Mouse (Mus musculus) bone marrow, adult 2 months (tissue): Measurements from ENCODE around the gene Efhd1. TPM values are rescaled to one million over a fixed set of nuclear protein-coding genes. Genes with fewer than 3 reads are reported as not detected.

Experiments
- H3K27ac ChIP-seq: fragments of 200-500 bp; 2 replicates; pipeline ENCODE4 v1.5.1; 2012; ENCODE audit warnings: low read depth, mild to moderate bottlenecking, control low read depth, inconsistent platforms, low read length; ENCODE audit not compliant: control insufficient read depth, poor library complexity, insufficient read depth
- H3K4me1 ChIP-seq: fragments of 200-500 bp; 2 replicates; pipeline ENCODE4 v1.6.1; 2011; ENCODE audit warnings: low read length; ENCODE audit not compliant: control insufficient read depth, insufficient read depth
- H3K4me3 ChIP-seq: fragments of 200-500 bp; replicated peaks from 2 replicates; pipeline ENCODE3; 2011; ENCODE audit warnings: mild to moderate bottlenecking, low read depth, low read length, control low read depth; ENCODE audit not compliant: control insufficient read depth
- CTCF ChIP-seq: fragments of 200-500 bp; IDR thresholded peaks from 2 replicates; pipeline ENCODE4 v1.5.1; 2011; ENCODE audit warnings: low read length, control low read depth; ENCODE audit not compliant: control insufficient read depth, insufficient read depth
- POLR2A ChIP-seq: fragments of 200-500 bp; IDR thresholded peaks from 2 replicates; pipeline ENCODE4 v1.6.1; 2011; ENCODE audit warnings: low read depth, mild to moderate bottlenecking, control low read depth, low read length, borderline replicate concordance; ENCODE audit not compliant: control insufficient read depth
- WGBS: fragments of 180-500 bp; shearing (Covaris S2); methylation state at CpG from one replicate; pipeline ENCODE4 v1.1.7; 2018; 5-methylcytosine and 5-hydroxymethylcytosine counted together
- polyA plus RNA-seq: library from polyadenylated mRNA; stranded (reverse); fragments of >200 nt; gene quantifications from 2 replicates; pipeline ENCODE4 v1.2.4, GENCODE M21; 2011; ENCODE audit warnings: low replicate concordance; ENCODE audit not compliant: missing spikeins, insufficient read depth, insufficient read length

The Efhd1 gene
- polyA plus RNA-seq, 1 experiment, result not detected

DNA sequence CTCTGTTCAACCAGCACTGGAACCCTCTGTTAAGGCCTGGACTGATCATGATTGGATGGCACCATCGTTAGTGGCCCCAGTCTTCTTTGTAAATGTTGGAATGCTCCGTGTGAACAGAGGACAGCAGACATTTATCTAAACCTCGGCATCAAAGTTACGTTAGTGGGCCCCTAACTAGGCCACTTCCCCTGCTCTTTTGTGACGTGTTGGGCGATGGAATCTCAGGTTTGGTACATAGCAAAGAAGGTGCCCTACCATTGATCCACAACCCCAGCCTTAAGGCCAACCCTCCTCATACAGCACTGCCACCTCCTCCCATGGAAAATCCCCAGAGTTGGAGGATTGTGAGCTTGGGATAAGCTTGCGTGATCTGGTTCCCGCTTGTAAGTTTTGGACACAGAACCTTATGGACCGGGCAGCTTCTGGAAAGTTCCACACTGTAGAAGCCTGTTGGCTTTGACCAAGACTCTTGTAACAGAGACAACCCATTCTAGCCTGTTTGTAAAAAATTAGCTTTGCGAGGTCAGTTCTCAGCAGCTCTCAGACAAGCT is 19.3 kb downstream of the Efhd1 start:
- Histone ChIP-seq H3K4me3 (no peak overlapping the region), H3K4me1 (no peaks in the 10 kb centered on the region), H3K27ac (no peak overlapping the region)
- 87% methylated on average over 10 of the region's 10 CpGs for WGBS
- no peak for TF ChIP-seq CTCF
- TF ChIP-seq POLR2A, result no peak

DNA sequence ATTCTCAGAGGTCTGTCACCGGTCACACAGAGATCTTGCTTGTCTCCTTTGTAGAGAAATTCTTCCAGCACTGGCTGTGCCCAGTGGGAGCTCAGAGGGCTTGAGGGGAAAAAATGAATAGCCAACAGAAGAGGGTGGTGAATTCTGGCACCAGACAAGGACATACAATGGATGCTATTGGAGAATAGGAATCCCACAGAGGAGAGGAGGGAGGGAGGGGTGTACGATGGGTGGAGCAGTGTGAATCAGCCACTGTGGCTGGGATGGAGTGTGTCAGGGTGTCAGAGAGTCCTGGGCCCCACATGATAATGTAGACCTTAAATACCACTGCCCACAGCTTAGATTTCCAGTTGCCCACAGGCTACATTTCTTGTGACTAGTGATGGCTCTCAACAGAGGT is 22.9 kb downstream of the Efhd1 start:
- no peak overlapping the region for H3K4me3 ChIP-seq
- H3K27ac ChIP-seq, result no peak overlapping the region
- H3K4me1 ChIP-seq, result no peaks in the 10 kb centered on the region
- 85% methylated on average over 2 of the region's 2 CpGs for WGBS
- TF ChIP-seq POLR2A, result no peak
- no peak for TF ChIP-seq CTCF

DNA sequence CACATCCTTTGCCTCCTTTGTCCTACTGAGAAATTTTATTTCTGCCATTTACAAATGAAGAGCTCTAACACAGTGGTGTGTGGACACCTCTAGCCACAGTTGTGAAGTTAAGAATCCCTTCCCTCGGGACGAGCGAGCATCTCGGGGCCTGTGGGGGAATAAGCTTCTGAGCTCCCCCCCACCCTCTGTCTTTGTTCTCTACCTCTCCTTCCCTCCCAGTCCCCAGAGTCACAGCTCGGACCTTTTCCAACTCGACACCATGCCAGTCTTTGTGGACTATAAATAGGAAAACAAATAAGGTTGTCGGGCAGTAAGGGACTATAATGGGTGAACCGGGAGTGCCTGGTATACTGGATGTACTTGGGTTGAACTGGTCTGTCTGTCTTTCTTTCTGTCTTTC is 27.3 kb downstream of the Efhd1 start:
- Histone ChIP-seq H3K4me1 (no peaks in the 10 kb centered on the region), H3K27ac (no peak overlapping the region), H3K4me3 (no peak overlapping the region)
- TF ChIP-seq POLR2A, result no peak
- no peak for TF ChIP-seq CTCF
- 80% methylated on average over 8 of the region's 8 CpGs for WGBS

DNA sequence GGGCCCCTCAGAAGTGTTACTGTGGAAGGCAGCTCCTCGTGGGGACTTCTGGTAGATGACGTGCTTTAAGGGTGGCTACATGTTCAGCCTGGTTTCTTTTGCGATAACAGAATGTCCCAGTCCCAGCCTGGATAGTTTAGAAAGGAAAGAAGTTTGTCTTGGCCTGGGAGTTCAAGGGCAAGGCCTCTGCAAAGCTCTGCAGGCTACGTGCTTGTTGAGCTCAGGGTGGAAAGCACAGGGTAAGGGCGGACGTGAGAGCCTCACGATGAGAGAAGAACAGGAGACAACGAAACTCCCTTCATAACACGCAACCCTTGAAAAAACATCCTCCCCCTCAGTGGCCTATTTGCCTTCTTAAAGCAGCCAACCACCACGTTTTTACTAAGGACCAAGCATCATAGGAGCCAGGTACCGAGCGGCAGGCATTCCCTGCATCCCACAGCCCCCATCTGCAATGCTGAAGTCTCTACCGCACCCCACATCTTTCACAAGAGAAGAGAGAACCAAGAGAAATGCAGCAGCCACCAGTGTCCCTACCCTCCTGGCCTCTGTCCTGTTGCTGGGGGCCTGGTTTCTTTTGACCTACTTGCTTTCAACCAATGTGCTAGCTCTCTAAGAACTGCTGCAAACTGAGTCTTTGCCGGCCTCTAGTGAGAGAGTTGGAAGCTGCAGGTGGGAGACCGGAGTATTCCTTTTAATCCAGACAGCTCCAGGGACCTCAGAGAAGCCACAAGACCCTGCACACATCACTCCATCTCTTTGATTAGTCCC is 28.4 kb downstream of the Efhd1 start:
- Histone ChIP-seq H3K4me1 (no peaks in the 10 kb centered on the region), H3K4me3 (no peak overlapping the region), H3K27ac (no peak overlapping the region)
- WGBS, result 82% methylated on average over 15 of the region's 15 CpGs
- TF ChIP-seq CTCF (no peak), POLR2A (no peak)

DNA sequence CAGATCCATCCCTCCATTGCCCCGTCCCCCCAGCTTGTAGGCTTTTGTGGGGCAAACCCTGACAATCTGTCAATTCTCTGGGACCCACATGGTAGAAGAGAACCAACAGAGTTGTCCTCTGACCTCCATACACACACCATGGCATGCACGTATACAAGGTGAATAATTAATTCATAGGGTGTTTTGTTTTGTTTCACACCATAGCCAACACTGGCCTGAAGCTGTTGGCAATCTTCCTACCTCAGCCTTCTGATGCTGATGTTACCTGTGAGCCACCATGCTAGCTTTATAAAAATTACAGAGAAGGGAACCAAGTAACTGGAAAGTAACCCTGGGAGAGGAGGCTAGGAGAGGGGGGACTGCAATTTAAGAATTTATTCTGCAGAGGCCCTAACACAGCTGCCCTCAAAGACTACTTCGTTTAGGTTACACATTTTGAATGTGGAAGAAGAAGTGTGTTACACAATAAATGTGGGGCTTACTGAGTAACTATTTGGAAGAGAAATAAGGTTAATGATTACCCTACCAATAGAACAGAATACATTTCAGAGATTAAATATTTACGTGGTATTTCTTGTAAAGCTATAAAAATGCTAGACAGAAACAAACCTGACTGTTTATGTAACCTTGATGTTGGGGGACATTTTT is 30.0 kb downstream of the Efhd1 start:
- WGBS, result 67% methylated on average over 4 of the region's 4 CpGs
- no peak for TF ChIP-seq CTCF
- H3K27ac ChIP-seq, result no peak overlapping the region

DNA sequence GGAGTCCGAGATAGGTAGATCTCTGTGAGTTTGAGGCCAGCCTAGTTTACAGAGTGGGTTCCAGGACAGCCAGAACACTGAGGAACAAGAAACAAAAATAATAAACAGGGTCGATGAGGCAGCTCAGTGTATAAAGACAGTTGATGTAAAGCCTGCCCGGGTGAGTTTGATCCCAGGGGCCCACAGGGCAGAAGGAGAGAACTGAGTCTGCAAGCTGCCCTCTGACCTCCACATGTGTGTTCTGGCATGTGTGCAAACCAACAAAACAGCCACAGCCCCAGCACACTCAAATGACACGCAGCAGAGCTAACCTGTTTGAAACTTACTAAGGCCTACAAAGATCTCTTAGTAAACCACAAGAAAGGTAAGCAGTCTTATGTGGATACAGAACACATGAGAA is 30.8 kb downstream of the Efhd1 start:
- H3K27ac ChIP-seq, result no peak overlapping the region
- H3K4me3 ChIP-seq, result no peak overlapping the region

More for the DNA sequence above, 30.0 kb downstream of the Efhd1 start:
- Histone ChIP-seq H3K4me3 (no peak overlapping the region), H3K4me1 (no peaks in the 10 kb centered on the region)

DNA sequence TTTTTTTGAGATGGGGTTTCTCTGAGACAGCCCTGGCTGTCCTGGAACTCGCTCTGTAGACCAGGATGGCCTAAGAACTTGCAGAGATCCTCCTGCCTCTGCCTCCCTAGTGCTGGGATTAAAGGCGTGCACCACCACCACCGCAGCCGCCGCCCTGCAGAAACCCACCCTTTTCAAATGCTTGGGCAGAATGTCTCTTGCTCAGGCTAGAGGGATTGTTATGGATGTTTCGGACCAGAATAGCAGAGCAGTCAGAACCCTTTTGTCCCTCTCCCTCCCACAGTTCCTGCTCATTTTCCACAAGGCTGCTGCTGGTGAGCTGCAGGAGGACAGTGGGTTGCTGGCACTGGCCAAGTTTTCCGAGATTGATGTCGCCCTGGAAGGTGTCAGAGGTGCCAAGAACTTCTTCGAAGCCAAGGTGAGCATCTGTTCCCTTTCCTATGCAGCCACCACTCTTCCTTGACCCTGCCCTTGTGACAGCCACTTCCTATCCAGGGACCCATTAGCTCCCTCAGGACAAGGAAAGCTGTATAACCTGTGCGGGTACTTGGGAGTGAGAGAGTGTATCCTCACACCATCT is 33.3 kb downstream of the Efhd1 start:
- Histone ChIP-seq H3K4me1 (no peaks in the 10 kb centered on the region), H3K4me3 (no peak overlapping the region), H3K27ac (no peak overlapping the region)
- no peak for TF ChIP-seq POLR2A
- TF ChIP-seq CTCF, result no peak
- 82% methylated on average over 10 of the region's 10 CpGs for WGBS

More for the DNA sequence above, 30.8 kb downstream of the Efhd1 start:
- no peak for TF ChIP-seq CTCF
- no peaks in the 10 kb centered on the region for H3K4me1 ChIP-seq
- 78% methylated on average over 4 of the region's 4 CpGs for WGBS
